In the genomic region with DNA sequence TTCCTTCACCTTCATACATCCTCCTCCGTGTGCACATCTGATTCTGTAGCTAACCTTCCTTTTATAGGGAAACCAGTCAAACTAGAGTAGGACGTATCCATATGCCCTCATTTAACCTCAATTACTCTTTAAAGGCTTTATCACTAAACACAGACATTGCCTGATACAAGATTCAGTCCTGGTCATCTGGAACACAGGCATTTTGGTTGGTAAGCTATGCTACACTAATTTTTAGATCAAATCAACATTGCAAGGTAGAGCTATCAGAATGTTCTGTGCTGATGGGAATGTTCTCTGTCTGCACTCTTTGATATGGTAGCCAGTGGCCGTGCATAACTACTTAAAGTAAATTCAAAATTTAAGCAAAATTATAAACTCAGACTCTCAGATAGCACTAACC, we compare ENCODE assay signal across 20 mouse cellular contexts. TPM values are rescaled to one million over a fixed set of nuclear protein-coding genes. Genes with fewer than 3 reads are reported as not detected.
A peak's percentile ranks its signal among the peaks of the same experiment; 100 is the strongest.
DNase-seq lines count a peak whose midpoint lies in the region; ATAC-seq and TF ChIP-seq lines count a peak whose summit lies in the region.
"Had no signal": no experiment of that assay in that cellular context is flagged by ENCODE, and none has a peak within 500 bp of the region (broad histone marks: within the 10 kb centered on the region; RNA-seq: fewer than 3 reads in every experiment).

No protein-coding gene starts in this region.

- peak; percentile 60 to 67; a peak in 3 of 4 replicates for TF ChIP-seq EP300 in MEL (IDR thresholded peaks at IDR 0.05; ENCODE audit: low read depth in 1 of 2, low read length in 2 of 2)
- TF ChIP-seq EP300 in liver, postnatal 0 days (IDR thresholded peaks at IDR 0.05; ENCODE audit: low read depth), result 0 out of 2 replicates have a peak, but pooled peaks have one; percentile 40
- no peak for TF ChIP-seq EP300 in stomach, postnatal 0 days (optimal IDR thresholded peaks at IDR 0.05)

- H3K27me3 ChIP-seq in MEL (ENCODE audit: control insufficient read depth in 1 of 2, insufficient read depth in 2 of 2, low read length in 2 of 2), result no peaks in the 10 kb centered on the region
- H3K27me3 ChIP-seq in liver, embryonic 13.5 days, result no peaks in the 10 kb centered on the region
- H3K27me3 ChIP-seq in liver, postnatal 0 days (ENCODE audit: insufficient read depth, low read length), result no peaks in the 10 kb centered on the region
- H3K27me3 ChIP-seq in hindbrain, embryonic 13.5 days, result no peaks in the 10 kb centered on the region
- H3K27me3 ChIP-seq in stomach, postnatal 0 days (ENCODE audit: control insufficient read depth, insufficient read depth, low read length), result no peaks in the 10 kb centered on the region
- H3K27me3 ChIP-seq: embryonic facial prominence, embryonic 15.5 days; forebrain, embryonic 13.5 days; heart, embryonic 12.5 days; hindbrain, embryonic 15.5 days had no signal

- no peak overlapping the region for H3K4me3 ChIP-seq in MEL (ENCODE audit: control insufficient read depth in 1 of 2, insufficient read depth in 1 of 2, low read depth in 2 of 2, low read length in 2 of 2)
- no peak overlapping the region for H3K4me3 ChIP-seq in liver, embryonic 13.5 days (replicated peaks)
- H3K4me3 ChIP-seq in liver, postnatal 0 days (ENCODE audit: low read depth, low read length), result no peak overlapping the region
- no peak overlapping the region for H3K4me3 ChIP-seq in hindbrain, embryonic 13.5 days
- H3K4me3 ChIP-seq in stomach, postnatal 0 days (ENCODE audit: low read depth, low read length), result no peak overlapping the region
- H3K4me3 ChIP-seq: embryonic facial prominence, embryonic 15.5 days; forebrain, embryonic 13.5 days; heart, embryonic 12.5 days; hindbrain, embryonic 10.5 days; hindbrain, embryonic 15.5 days had no signal

- intact Hi-C loops in left cerebral cortex, postnatal 36 days (cut with DNase I), result no loop called here

- 26% methylated on average over 3 of the region's 3 CpGs for WGBS in liver, embryonic 13.5 days (ENCODE audit: insufficient replicate concordance)
- WGBS in liver, postnatal 0 days (ENCODE audit: insufficient replicate concordance), result 60% methylated on average over 3 of the region's 3 CpGs
- WGBS in hindbrain, embryonic 13.5 days, result 88% methylated on average over 3 of the region's 3 CpGs
- WGBS in stomach, postnatal 0 days, result 78% methylated on average over 3 of the region's 3 CpGs

- ATAC-seq in common myeloid progenitor, adult 5-6 weeks (replicated peaks; ENCODE audit: low read depth, poor library complexity, severe bottlenecking), result peak; percentile 31
- ATAC-seq in liver, embryonic 13.5 days (ENCODE audit: low read depth), result peak; percentile 66
- peak; percentile 22; the same call in 1 of the 2 replicates for ATAC-seq in liver, postnatal 0 days
- no peak for ATAC-seq in hindbrain, embryonic 13.5 days (ENCODE audit: low FRiP score)
- ATAC-seq in stomach, postnatal 0 days (ENCODE audit: low FRiP score, low TSS enrichment), result no peak
- ATAC-seq: forebrain, embryonic 13.5 days; forebrain, postnatal 0 days had no signal

- H3K27ac ChIP-seq in MEL (ENCODE audit: control insufficient read depth, low read depth, low read length), result peak overlapping the region; percentile 58
- H3K27ac ChIP-seq in liver, embryonic 13.5 days, result no peak overlapping the region
- H3K27ac ChIP-seq in liver, postnatal 0 days (ENCODE audit: low read depth), result no peak overlapping the region
- no peak overlapping the region for H3K27ac ChIP-seq in hindbrain, embryonic 13.5 days
- no peak overlapping the region for H3K27ac ChIP-seq in stomach, postnatal 0 days (replicated peaks)
- H3K27ac ChIP-seq: embryonic facial prominence, embryonic 15.5 days; forebrain, embryonic 13.5 days; hindbrain, embryonic 10.5 days; hindbrain, embryonic 15.5 days had no signal

- TF ChIP-seq POLR2A in MEL (IDR thresholded peaks at IDR 0.05; ENCODE audit: control insufficient read depth in 1 of 2, insufficient read depth in 1 of 2, low read depth in 1 of 2, low read length in 2 of 2, poor library complexity in 1 of 2), result no peak

- H3K79me2 ChIP-seq in MEL (ENCODE audit: control insufficient read depth, insufficient read depth, low read length, poor library complexity), result peaks cover 75% of the 10 kb centered on the region

- no peak overlapping the region for H3K4me2 ChIP-seq in liver, embryonic 13.5 days
- H3K4me2 ChIP-seq in liver, postnatal 0 days (ENCODE audit: low read depth, low read length), result no peak overlapping the region
- no peak overlapping the region for H3K4me2 ChIP-seq in hindbrain, embryonic 13.5 days
- H3K4me2 ChIP-seq in stomach, postnatal 0 days (replicated peaks; ENCODE audit: low read depth), result no peak overlapping the region
- H3K4me2 ChIP-seq: embryonic facial prominence, embryonic 15.5 days; forebrain, embryonic 13.5 days; heart, embryonic 12.5 days; hindbrain, embryonic 15.5 days had no signal

- peaks cover 27 to 65% of the 10 kb centered on the region in 2 experiments for H3K36me3 ChIP-seq in MEL (ENCODE audit: control insufficient read depth in 1 of 2, insufficient read depth in 2 of 2, low read length in 2 of 2)
- H3K36me3 ChIP-seq in liver, embryonic 13.5 days, result peaks cover 33% of the 10 kb centered on the region
- H3K36me3 ChIP-seq in liver, postnatal 0 days (replicated peaks; ENCODE audit: insufficient read depth, low read length), result peaks cover 17% of the 10 kb centered on the region
- peaks cover 6% of the 10 kb centered on the region for H3K36me3 ChIP-seq in hindbrain, embryonic 13.5 days
- H3K36me3 ChIP-seq in stomach, postnatal 0 days (ENCODE audit: control insufficient read depth, insufficient read depth, low read length), result 0 out of 2 replicates have a peak, but pooled peaks cover 2% of the 10 kb centered on the region

- TF ChIP-seq CTCF in MEL (IDR thresholded peaks at IDR 0.05 in 2 of 3, conservative IDR thresholded peaks at IDR 0.05 in 1 of 3; ENCODE audit: control insufficient read depth in 1 of 3, insufficient read depth in 1 of 3, low read depth in 2 of 3, low read length in 3 of 3, poor library complexity in 1 of 3, severe bottlenecking in 1 of 3), result no peak
- TF ChIP-seq CTCF in liver, postnatal 0 days (IDR thresholded peaks at IDR 0.05; ENCODE audit: low read depth), result no peak
- no peak for TF ChIP-seq CTCF in stomach, postnatal 0 days (IDR thresholded peaks at IDR 0.05; ENCODE audit: low read depth)

- TF ChIP-seq RAD21 in MEL (IDR thresholded peaks at IDR 0.05; ENCODE audit: low read depth, low read length), result no peak

- no peaks in the 10 kb centered on the region for H3K9me3 ChIP-seq in MEL (replicated peaks; ENCODE audit: insufficient read depth, low read length)
- H3K9me3 ChIP-seq in liver, embryonic 13.5 days (replicated peaks), result no peaks in the 10 kb centered on the region
- H3K9me3 ChIP-seq in liver, postnatal 0 days (ENCODE audit: low read length), result no peaks in the 10 kb centered on the region
- no peaks in the 10 kb centered on the region for H3K9me3 ChIP-seq in hindbrain, embryonic 13.5 days
- H3K9me3 ChIP-seq in stomach, postnatal 0 days (ENCODE audit: control insufficient read depth, low read length), result no peaks in the 10 kb centered on the region
- H3K9me3 ChIP-seq: embryonic facial prominence, embryonic 15.5 days; forebrain, embryonic 13.5 days; heart, embryonic 12.5 days; hindbrain, embryonic 10.5 days; hindbrain, embryonic 15.5 days had no signal

- no peak overlapping the region for H3K9ac ChIP-seq in MEL (ENCODE audit: control insufficient read depth, low read depth, low read length, poor library complexity, severe bottlenecking)
- no peak overlapping the region for H3K9ac ChIP-seq in liver, embryonic 13.5 days
- H3K9ac ChIP-seq in liver, postnatal 0 days (replicated peaks), result no peak overlapping the region
- H3K9ac ChIP-seq in hindbrain, embryonic 13.5 days, result no peak overlapping the region
- no peak overlapping the region for H3K9ac ChIP-seq in stomach, postnatal 0 days (ENCODE audit: low read length)
- H3K9ac ChIP-seq: embryonic facial prominence, embryonic 15.5 days; forebrain, embryonic 13.5 days; forebrain, postnatal 0 days; heart, embryonic 12.5 days; hindbrain, embryonic 15.5 days had no signal

- DNase-seq in MEL (ENCODE audit: low read depth, low spot score), result peak; percentile 51
- DNase-seq in liver, embryonic 13.5 days, result no peak
- DNase-seq in liver, postnatal 0 days, result no peak
- DNase-seq in left cerebral cortex, postnatal 36 days (ENCODE audit: low spot score in 2 of 2), result no peak
- no peak for DNase-seq in frontal cortex, postnatal 25 days (ENCODE audit: low spot score in 2 of 2)
- no peak for DNase-seq in stomach, postnatal 0 days (ENCODE audit: low spot score)
- DNase-seq: adrenal gland, postnatal 10 days; cerebellum, adult 11-12 months; cerebellum, adult 9-11 months; embryo, embryonic 11 days; forebrain, postnatal 0 days; gastrocnemius, postnatal 36 days; heart, adult 18-20 months had no signal

- H3K4me1 ChIP-seq in MEL (ENCODE audit: control insufficient read depth in 1 of 2, insufficient read depth in 2 of 2, low read length in 2 of 2), result peaks cover 17 to 36% of the 10 kb centered on the region in 2 experiments
- H3K4me1 ChIP-seq in liver, embryonic 13.5 days (replicated peaks), result peaks cover 56% of the 10 kb centered on the region
- H3K4me1 ChIP-seq in liver, postnatal 0 days (ENCODE audit: insufficient read depth), result peaks cover 25% of the 10 kb centered on the region
- H3K4me1 ChIP-seq in hindbrain, embryonic 13.5 days (replicated peaks), result 0 out of 2 replicates have a peak, but pooled peaks cover 7% of the 10 kb centered on the region
- H3K4me1 ChIP-seq in stomach, postnatal 0 days (replicated peaks; ENCODE audit: control insufficient read depth, insufficient read depth), result no peaks in the 10 kb centered on the region
- H3K4me1 ChIP-seq: embryonic facial prominence, embryonic 15.5 days; forebrain, embryonic 13.5 days; hindbrain, embryonic 10.5 days; hindbrain, embryonic 15.5 days had no signal

RNA-seq across cellular contexts. Expression of a gene that starts 10.6 kb away (rescaled TPM):
- total RNA-seq in MEL (2012; rRNA removed), result 34.6 and 37.5 TPM in 2 replicates
- polyA plus RNA-seq in MEL (2012; ENCODE audit: insufficient read depth in 1 of 2, insufficient read length in 2 of 2, low read depth in 1 of 2, low replicate concordance in 2 of 2, missing spikeins in 1 of 2), result 10 to 100 TPM; 35.0 to 67.3 TPM
- total RNA-seq in common myeloid progenitor, adult 5-6 weeks (2017), result 149 and 213 TPM in 2 replicates
- polyA plus RNA-seq in liver, embryonic 13.5 days (2015; fragmentation: Nextera tagmentation; extraction: Ambion mirVana), result 9.3 and 10.0 TPM in 2 replicates
- polyA plus RNA-seq in liver, postnatal 0 days (2015; fragmentation: Nextera tagmentation; extraction: Ambion mirVana), result 9.3 and 10.8 TPM in 2 replicates
- total RNA-seq in left cerebral cortex, postnatal 36 days (2021), result 100 to 1,000 TPM in 1 of 2 experiments, 10 to 100 TPM in 1; 99.3 to 127 TPM
- 28.1 and 29.7 TPM in 2 replicates for polyA plus RNA-seq in hindbrain, embryonic 13.5 days (2015; fragmentation: Nextera tagmentation; extraction: Ambion mirVana)
- polyA plus RNA-seq in stomach, postnatal 0 days (2015; fragmentation: Nextera tagmentation; extraction: Ambion mirVana), result 12.5 and 12.9 TPM in 2 replicates

RNA-seq across cellular contexts. Expression of a gene that starts 11.2 kb away (rescaled TPM):
- total RNA-seq in MEL (2012; rRNA removed), result 0.33 and 0.77 TPM in 2 replicates
- 1 to 10 TPM in 1 of 2 experiments, not detected in 1; 1.6 TPM for polyA plus RNA-seq in MEL (2012; ENCODE audit: insufficient read depth in 1 of 2, insufficient read length in 2 of 2, low read depth in 1 of 2, low replicate concordance in 2 of 2, missing spikeins in 1 of 2)
- 1.2 and 3.2 TPM in 2 replicates for total RNA-seq in common myeloid progenitor, adult 5-6 weeks (2017)
- 2.0 and 2.8 TPM in 2 replicates for polyA plus RNA-seq in liver, embryonic 13.5 days (2015; fragmentation: Nextera tagmentation; extraction: Ambion mirVana)
- 2.4 and 2.8 TPM in 2 replicates for polyA plus RNA-seq in liver, postnatal 0 days (2015; fragmentation: Nextera tagmentation; extraction: Ambion mirVana)
- total RNA-seq in left cerebral cortex, postnatal 36 days (2021), result 1 to 10 TPM in 1 of 2 experiments, under 1 TPM in 1; 0.74 to 2.4 TPM
- 5.8 and 6.1 TPM in 2 replicates for polyA plus RNA-seq in hindbrain, embryonic 13.5 days (2015; fragmentation: Nextera tagmentation; extraction: Ambion mirVana)
- 4.1 and 5.4 TPM in 2 replicates for polyA plus RNA-seq in stomach, postnatal 0 days (2015; fragmentation: Nextera tagmentation; extraction: Ambion mirVana)

Comparison
In these comparisons a context has a peak if more than half of its experiments do, and no peak if none do; other contexts are left out.
1. ATAC-seq: peak in common myeloid progenitor, adult 5-6 weeks (single experiment), liver, embryonic 13.5 days (single experiment) and liver, postnatal 0 days (single experiment); none in hindbrain, embryonic 13.5 days (single experiment) and stomach, postnatal 0 days (single experiment).